Mouse (Mus musculus): Measurements from ENCODE around the gene Zfp691. TPM values are rescaled to one million over a fixed set of nuclear protein-coding genes. Genes with fewer than 3 reads are reported as not detected.
A peak's percentile ranks its signal among the peaks of the same experiment; 100 is the strongest.

The Zfp691 gene
- polyA plus RNA-seq, 1 experiment from 2014 or later, result 6.1 TPM

DNA sequence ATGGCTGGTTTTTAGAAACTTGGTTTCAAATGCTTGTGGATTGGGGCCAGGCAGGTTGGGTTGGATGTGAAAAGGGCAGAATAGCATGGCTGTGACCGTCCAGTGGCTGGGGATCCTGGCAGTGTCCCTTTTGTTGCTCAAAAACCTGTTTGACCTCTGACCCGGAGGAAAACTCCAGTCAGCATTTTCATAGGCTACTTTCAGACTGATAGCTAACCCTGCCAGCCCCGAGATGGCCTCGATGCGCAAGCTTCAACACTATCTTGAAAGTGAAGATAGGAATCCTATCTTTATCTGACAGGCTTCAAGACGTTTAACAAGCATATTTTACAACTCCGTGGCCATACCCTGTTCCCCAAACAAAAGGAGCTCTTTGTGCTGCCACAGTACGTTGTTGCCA is 36.7 kb downstream of the Zfp691 start:
- no peaks in the 10 kb centered on the region for H3K9me3 ChIP-seq (ENCODE audit: control insufficient read depth, low read length)
- H3K36me3 ChIP-seq (ENCODE audit: control insufficient read depth, insufficient read depth), result peaks cover 13% of the 10 kb centered on the region
- H3K9ac ChIP-seq (replicated peaks; ENCODE audit: low read depth, low read length), result 0 out of 2 replicates have a peak overlapping the region, but pooled peaks have one; percentile 52
- no peak overlapping the region for H3K4me3 ChIP-seq (replicated peaks; ENCODE audit: low read length)
- H3K4me2 ChIP-seq (ENCODE audit: low read length), result no peak overlapping the region
- H3K27ac ChIP-seq (ENCODE audit: low read length), result no peak overlapping the region
- H3K4me1 ChIP-seq (replicated peaks; ENCODE audit: control insufficient read depth, insufficient read depth, low read length), result peaks cover 5% of the 10 kb centered on the region
- ATAC-seq, result no peak
- H3K27me3 ChIP-seq (replicated peaks; ENCODE audit: control insufficient read depth, insufficient read depth, low read length), result no peaks in the 10 kb centered on the region
- WGBS, result 66% methylated on average over 8 of the region's 8 CpGs

DNA sequence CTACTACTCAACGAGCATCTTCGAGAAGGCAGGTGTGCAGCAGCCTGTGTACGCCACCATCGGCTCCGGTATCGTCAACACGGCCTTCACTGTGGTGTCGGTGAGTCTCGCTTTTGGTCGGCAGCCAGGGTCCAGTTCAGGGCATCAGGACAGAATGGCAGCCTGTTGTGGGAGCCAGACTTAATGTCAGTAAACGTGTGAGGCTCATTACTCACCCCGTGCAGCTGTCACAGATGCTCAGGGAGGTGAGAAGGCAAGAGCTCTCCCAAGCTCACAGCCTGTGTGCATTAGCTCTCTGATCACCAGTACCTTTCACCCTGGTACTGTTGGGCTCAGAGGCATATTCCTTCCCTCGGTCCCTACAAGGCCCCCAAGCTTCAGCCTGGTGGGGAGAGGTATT is 40.1 kb downstream of the Zfp691 start:
- Histone ChIP-seq H3K27ac (ENCODE audit: low read length) (no peak overlapping the region), H3K27me3 (replicated peaks; ENCODE audit: control insufficient read depth, insufficient read depth, low read length) (no peaks in the 10 kb centered on the region), H3K9ac (replicated peaks; ENCODE audit: low read depth, low read length) (no peak overlapping the region), H3K4me3 (replicated peaks; ENCODE audit: low read length) (no peak overlapping the region), H3K4me2 (ENCODE audit: low read length) (no peak overlapping the region), H3K4me1 (replicated peaks; ENCODE audit: control insufficient read depth, insufficient read depth, low read length) (peaks cover 5% of the 10 kb centered on the region), H3K36me3 (ENCODE audit: control insufficient read depth, insufficient read depth) (peaks cover 16% of the 10 kb centered on the region), H3K9me3 (ENCODE audit: control insufficient read depth, low read length) (no peaks in the 10 kb centered on the region)
- 93% methylated on average over 13 of the region's 13 CpGs for WGBS
- ATAC-seq, result no peak

GRCm38 (mm10) chr4:119133306-119133705 is 40.7 kb downstream of the Zfp691 start:
- no peak overlapping the region for H3K9ac ChIP-seq (replicated peaks; ENCODE audit: low read depth, low read length)
- H3K4me1 ChIP-seq (replicated peaks; ENCODE audit: control insufficient read depth, insufficient read depth, low read length), result peaks cover 5% of the 10 kb centered on the region
- no peaks in the 10 kb centered on the region for H3K27me3 ChIP-seq (replicated peaks; ENCODE audit: control insufficient read depth, insufficient read depth, low read length)
- H3K4me2 ChIP-seq (ENCODE audit: low read length), result no peak overlapping the region
- H3K9me3 ChIP-seq (ENCODE audit: control insufficient read depth, low read length), result no peaks in the 10 kb centered on the region
- H3K27ac ChIP-seq (ENCODE audit: low read length), result no peak overlapping the region
- 88% methylated on average over 13 of the region's 13 CpGs for WGBS
- peaks cover 16% of the 10 kb centered on the region for H3K36me3 ChIP-seq (ENCODE audit: control insufficient read depth, insufficient read depth)
- H3K4me3 ChIP-seq (replicated peaks; ENCODE audit: low read length), result no peak overlapping the region
- no peak for ATAC-seq

DNA sequence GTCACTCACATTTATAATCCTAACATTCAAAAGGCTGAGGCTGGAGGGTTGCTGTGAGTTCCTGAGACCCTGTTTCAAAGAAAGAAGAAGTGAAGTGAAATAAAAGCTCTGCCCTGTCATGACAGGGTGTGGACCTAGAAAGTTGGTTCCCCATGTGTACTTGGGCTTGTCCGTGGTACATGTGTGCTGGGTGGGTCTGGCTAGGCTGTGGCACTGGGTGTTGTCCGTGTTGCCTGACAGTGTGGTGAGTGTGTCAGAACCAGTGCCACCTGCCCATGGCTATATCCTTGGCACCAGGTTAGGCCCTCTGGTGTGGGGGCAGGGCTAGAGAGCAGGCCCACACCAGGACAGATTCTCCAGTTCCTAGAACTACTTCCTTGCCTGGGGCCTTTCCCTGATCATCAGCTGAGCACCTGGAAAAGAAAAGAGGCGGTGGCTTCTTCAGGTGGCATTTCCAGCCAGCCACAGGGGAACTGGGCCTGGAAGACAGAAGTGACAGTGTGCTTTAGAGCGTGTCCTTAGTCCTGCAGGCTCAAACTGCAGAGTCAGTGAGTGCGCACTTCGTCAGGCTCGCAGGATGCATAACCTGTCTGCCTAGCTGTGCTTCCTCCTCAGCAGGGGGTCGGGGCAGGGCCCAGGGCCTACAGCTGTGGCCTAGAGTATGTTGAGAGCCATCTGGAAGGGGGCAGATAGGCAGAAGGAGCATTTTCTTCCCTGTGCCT is 42.6 kb downstream of the Zfp691 start:
- no peak overlapping the region for H3K27ac ChIP-seq (ENCODE audit: low read length)
- H3K9me3 ChIP-seq (ENCODE audit: control insufficient read depth, low read length), result no peaks in the 10 kb centered on the region
- peaks cover 12% of the 10 kb centered on the region for H3K36me3 ChIP-seq (ENCODE audit: control insufficient read depth, insufficient read depth)
- WGBS, result 87% methylated on average over 8 of the region's 8 CpGs
- no peaks in the 10 kb centered on the region for H3K4me1 ChIP-seq (replicated peaks; ENCODE audit: control insufficient read depth, insufficient read depth, low read length)
- no peak for ATAC-seq
- no peak overlapping the region for H3K4me3 ChIP-seq (replicated peaks; ENCODE audit: low read length)
- H3K27me3 ChIP-seq (replicated peaks; ENCODE audit: control insufficient read depth, insufficient read depth, low read length), result no peaks in the 10 kb centered on the region
- no peak overlapping the region for H3K9ac ChIP-seq (replicated peaks; ENCODE audit: low read depth, low read length)
- no peak overlapping the region for H3K4me2 ChIP-seq (ENCODE audit: low read length)

DNA sequence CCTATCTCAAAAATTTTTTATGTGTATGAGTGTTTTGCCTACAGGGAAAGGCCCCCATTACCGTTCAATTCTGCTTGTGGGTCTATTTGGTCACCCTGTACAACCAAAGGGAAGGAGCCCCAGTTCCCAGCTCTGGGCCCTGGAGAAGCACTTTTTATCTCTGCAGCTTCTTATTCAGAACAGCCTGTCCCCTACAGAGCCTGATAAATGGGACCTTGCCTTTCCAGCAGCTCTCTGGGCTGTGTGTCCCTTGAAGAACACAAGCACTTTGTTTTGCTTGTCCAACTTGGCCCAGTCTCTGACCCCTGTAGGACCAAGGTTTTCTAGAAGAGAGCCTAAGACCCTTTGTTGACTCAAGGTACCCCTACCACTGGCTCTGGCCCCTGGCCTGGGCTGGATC is 44.9 kb downstream of the Zfp691 start:
- Histone ChIP-seq H3K4me3 (replicated peaks; ENCODE audit: low read length) (no peak overlapping the region), H3K36me3 (ENCODE audit: control insufficient read depth, insufficient read depth) (peaks cover 9% of the 10 kb centered on the region), H3K9ac (replicated peaks; ENCODE audit: low read depth, low read length) (no peak overlapping the region), H3K27ac (ENCODE audit: low read length) (no peak overlapping the region), H3K4me2 (ENCODE audit: low read length) (no peak overlapping the region), H3K4me1 (replicated peaks; ENCODE audit: control insufficient read depth, insufficient read depth, low read length) (no peaks in the 10 kb centered on the region), H3K27me3 (replicated peaks; ENCODE audit: control insufficient read depth, insufficient read depth, low read length) (no peaks in the 10 kb centered on the region), H3K9me3 (ENCODE audit: control insufficient read depth, low read length) (no peaks in the 10 kb centered on the region)
- ATAC-seq, result no peak
- 76% methylated on average over 1 of the region's 1 CpGs for WGBS

DNA sequence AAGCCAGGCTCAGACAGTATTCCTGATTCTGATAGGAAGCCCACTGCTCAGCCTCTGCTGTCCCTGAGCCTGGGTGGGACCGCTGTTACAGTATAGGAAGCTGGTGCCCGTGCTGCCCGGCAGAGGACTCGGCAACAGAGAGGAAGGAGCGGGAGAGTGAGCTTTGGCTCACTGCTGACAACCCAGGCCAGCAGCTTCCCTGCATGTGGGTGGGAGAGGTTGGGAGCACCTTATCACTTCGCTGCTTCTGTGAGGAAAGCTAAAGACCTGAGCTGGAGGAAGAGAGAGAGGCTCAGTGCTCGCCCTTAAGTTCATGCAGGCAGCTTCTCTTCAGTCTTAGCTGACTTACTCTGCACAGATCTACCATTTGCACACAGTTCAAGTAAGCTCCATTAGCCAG is 45.4 kb downstream of the Zfp691 start:
- no peak for ATAC-seq
- Histone ChIP-seq H3K4me2 (ENCODE audit: low read length) (no peak overlapping the region), H3K4me1 (replicated peaks; ENCODE audit: control insufficient read depth, insufficient read depth, low read length) (no peaks in the 10 kb centered on the region), H3K4me3 (replicated peaks; ENCODE audit: low read length) (no peak overlapping the region), H3K9me3 (ENCODE audit: control insufficient read depth, low read length) (no peaks in the 10 kb centered on the region), H3K27me3 (replicated peaks; ENCODE audit: control insufficient read depth, insufficient read depth, low read length) (no peaks in the 10 kb centered on the region), H3K36me3 (ENCODE audit: control insufficient read depth, insufficient read depth) (peaks cover 6% of the 10 kb centered on the region), H3K9ac (replicated peaks; ENCODE audit: low read depth, low read length) (no peak overlapping the region), H3K27ac (ENCODE audit: low read length) (no peak overlapping the region)
- 88% methylated on average over 7 of the region's 7 CpGs for WGBS

GRCm38 (mm10) chr4:119127229-119127628 is 46.8 kb downstream of the Zfp691 start:
- Histone ChIP-seq H3K9me3 (ENCODE audit: control insufficient read depth, low read length) (no peaks in the 10 kb centered on the region), H3K27ac (ENCODE audit: low read length) (no peak overlapping the region), H3K4me3 (replicated peaks; ENCODE audit: low read length) (no peak overlapping the region), H3K9ac (replicated peaks; ENCODE audit: low read depth, low read length) (no peak overlapping the region), H3K27me3 (replicated peaks; ENCODE audit: control insufficient read depth, insufficient read depth, low read length) (no peaks in the 10 kb centered on the region), H3K4me2 (ENCODE audit: low read length) (no peak overlapping the region), H3K36me3 (ENCODE audit: control insufficient read depth, insufficient read depth) (peaks cover 3% of the 10 kb centered on the region; the same call in 1 of the 2 replicates), H3K4me1 (replicated peaks; ENCODE audit: control insufficient read depth, insufficient read depth, low read length) (no peaks in the 10 kb centered on the region)
- 78% methylated on average over 6 of the region's 6 CpGs for WGBS
- no peak for ATAC-seq

DNA sequence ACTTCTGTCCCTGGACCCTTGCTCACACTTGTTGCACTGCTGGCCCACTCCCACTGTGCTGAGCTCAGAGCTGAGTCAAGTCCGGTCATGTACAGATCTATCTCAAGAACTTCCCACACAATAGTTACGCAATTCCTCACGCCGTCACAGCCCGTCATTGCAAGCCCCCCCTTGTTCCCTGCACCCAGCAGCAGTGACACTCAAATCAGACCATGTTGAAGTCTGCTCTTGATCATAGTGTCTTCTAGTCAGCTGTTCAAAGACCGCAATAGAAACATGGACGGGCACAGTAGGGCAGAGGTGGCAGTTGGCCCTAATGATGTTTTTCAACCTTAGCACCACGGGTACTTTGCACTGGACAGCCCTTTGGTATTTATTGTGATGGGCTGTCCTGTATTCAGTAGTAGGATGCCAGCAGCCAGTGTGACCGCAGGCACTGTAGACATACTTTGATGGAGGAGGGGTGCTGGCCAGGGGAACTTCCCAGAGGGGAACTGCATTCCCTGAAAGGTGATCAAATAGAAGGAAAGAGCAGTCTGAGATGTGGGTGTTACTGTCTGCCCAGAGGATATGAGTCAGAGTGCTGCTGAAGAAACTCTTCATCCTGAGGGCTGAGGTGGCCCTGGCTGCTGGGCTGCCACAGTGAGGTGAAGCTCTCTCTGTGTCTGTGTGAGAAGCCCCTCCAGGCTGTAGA is 48.3 kb downstream of the Zfp691 start:
- H3K27me3 ChIP-seq (replicated peaks; ENCODE audit: control insufficient read depth, insufficient read depth, low read length), result no peaks in the 10 kb centered on the region
- H3K27ac ChIP-seq (ENCODE audit: low read length), result no peak overlapping the region
- no peak overlapping the region for H3K9ac ChIP-seq (replicated peaks; ENCODE audit: low read depth, low read length)
- no peaks in the 10 kb centered on the region for H3K4me1 ChIP-seq (replicated peaks; ENCODE audit: control insufficient read depth, insufficient read depth, low read length)
- H3K4me3 ChIP-seq (replicated peaks; ENCODE audit: low read length), result no peak overlapping the region
- H3K36me3 ChIP-seq (ENCODE audit: control insufficient read depth, insufficient read depth), result no peaks in the 10 kb centered on the region
- H3K4me2 ChIP-seq (ENCODE audit: low read length), result no peak overlapping the region
- WGBS, result 81% methylated on average over 9 of the region's 9 CpGs
- no peak for ATAC-seq
- H3K9me3 ChIP-seq (ENCODE audit: control insufficient read depth, low read length), result no peaks in the 10 kb centered on the region

GRCm38 (mm10) chr4:119124771-119125273 is 49.2 kb downstream of the Zfp691 start:
- H3K4me2 ChIP-seq (ENCODE audit: low read length), result no peak overlapping the region
- no peaks in the 10 kb centered on the region for H3K36me3 ChIP-seq (ENCODE audit: control insufficient read depth, insufficient read depth)
- H3K9me3 ChIP-seq (ENCODE audit: control insufficient read depth, low read length), result no peaks in the 10 kb centered on the region
- H3K4me3 ChIP-seq (replicated peaks; ENCODE audit: low read length), result no peak overlapping the region
- no peak overlapping the region for H3K9ac ChIP-seq (replicated peaks; ENCODE audit: low read depth, low read length)
- H3K27ac ChIP-seq (ENCODE audit: low read length), result no peak overlapping the region
- 81% methylated on average over 2 of the region's 2 CpGs for WGBS
- no peaks in the 10 kb centered on the region for H3K27me3 ChIP-seq (replicated peaks; ENCODE audit: control insufficient read depth, insufficient read depth, low read length)
- H3K4me1 ChIP-seq (replicated peaks; ENCODE audit: control insufficient read depth, insufficient read depth, low read length), result no peaks in the 10 kb centered on the region
- no peak for ATAC-seq
